Mouse (Mus musculus) lung, adult 2 months (tissue): ENCODE results near the gene Nacc1. TPM values are rescaled to one million over a fixed set of nuclear protein-coding genes. Genes with fewer than 3 reads are reported as not detected.

Experiments used
- DNase-seq: peaks from one replicate; pipeline ENCODE4 v3.0.0; 2022
- H3K4me1 ChIP-seq: fragments of 200-500 bp; 2 replicates; pipeline ENCODE4 v1.6.1; 2011; ENCODE audit warnings: low read length; ENCODE audit not compliant: control insufficient read depth, insufficient read depth
- H3K4me3 ChIP-seq: fragments of 200-500 bp; replicated peaks from 2 replicates; pipeline ENCODE3; 2011; ENCODE audit warnings: low read depth, mild to moderate bottlenecking, control low read depth, low read length; ENCODE audit errors: extremely low read depth
- CTCF ChIP-seq: fragments of 200-500 bp; IDR thresholded peaks from 2 replicates; pipeline ENCODE4 v1.5.1; 2011; ENCODE audit warnings: mild to moderate bottlenecking, low read length, control low read depth; ENCODE audit not compliant: insufficient read depth
- POLR2A ChIP-seq: fragments of 200-500 bp; IDR thresholded peaks from 2 replicates; pipeline ENCODE4 v1.6.1; 2011; ENCODE audit warnings: low read depth, mild to moderate bottlenecking, control low read depth, low read length, borderline replicate concordance; ENCODE audit errors: extremely low read depth
- WGBS: fragments of 180-500 bp; shearing (Covaris S2); methylation state at CpG from one replicate; pipeline ENCODE4 v1.1.7; 2018; 5-methylcytosine and 5-hydroxymethylcytosine counted together
- polyA plus RNA-seq: library from polyadenylated mRNA; depleted of rRNA; stranded (reverse); fragments of >200 nt; gene quantifications from 2 replicates; pipeline ENCODE4 v1.2.3, GENCODE M21; 2012

The Nacc1 gene
- polyA plus RNA-seq, 1 experiment = 81.8 TPM

GRCm38 (mm10) chr8:84716790-84717189 lies 29.1 kb upstream of the Nacc1 start:
- DNase-seq = no peak
- Histone ChIP-seq H3K4me1 (peaks cover 6% of the 10 kb centered on the region), H3K4me3 (no peak overlapping the region)
- no peak for TF ChIP-seq POLR2A
- TF ChIP-seq CTCF = no peak
- 84% methylated on average over 11 of the region's 11 CpGs for WGBS

DNA sequence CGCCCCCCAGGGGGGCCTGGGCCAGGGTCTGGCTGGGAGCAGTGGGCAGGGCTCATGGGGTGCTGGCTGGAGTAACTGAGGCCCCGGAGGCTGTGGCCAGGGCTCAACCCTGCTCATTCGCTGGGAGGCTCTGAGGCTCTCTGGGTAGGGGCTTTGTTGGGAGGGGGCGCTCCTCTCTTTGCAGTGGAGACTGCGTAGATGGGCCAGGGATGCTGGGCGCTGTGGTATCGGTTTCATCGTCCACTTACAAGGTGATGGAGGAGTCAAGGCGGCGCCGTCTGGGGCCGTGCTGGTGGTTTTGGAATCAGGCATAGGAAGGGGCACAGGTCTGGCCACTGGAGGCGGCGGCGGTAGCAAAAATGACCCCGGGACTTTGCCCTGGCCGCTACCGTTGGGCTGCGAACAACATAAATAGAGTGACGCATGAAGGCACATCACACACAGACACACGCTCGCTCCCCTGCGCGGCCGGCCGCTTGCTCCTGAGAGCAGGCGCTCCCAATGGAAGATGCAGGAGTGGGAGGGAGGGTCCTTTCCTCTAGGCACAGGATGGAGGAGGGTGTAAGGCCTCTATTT lies 28.3 kb upstream of the Nacc1 start:
- no peak overlapping the region for H3K4me3 ChIP-seq
- peaks cover 12% of the 10 kb centered on the region for H3K4me1 ChIP-seq
- 73% methylated on average over 27 of the region's 27 CpGs for WGBS
- TF ChIP-seq POLR2A = no peak
- TF ChIP-seq CTCF = no peak
- DNase-seq = no peak

GRCm38 (mm10) chr8:84714161-84714560 lies 26.5 kb upstream of the Nacc1 start:
- DNase-seq = no peak
- Histone ChIP-seq H3K4me1 (peaks cover 12% of the 10 kb centered on the region), H3K4me3 (no peak overlapping the region)
- 74% methylated on average over 4 of the region's 4 CpGs for WGBS
- TF ChIP-seq POLR2A = no peak
- no peak for TF ChIP-seq CTCF

DNA sequence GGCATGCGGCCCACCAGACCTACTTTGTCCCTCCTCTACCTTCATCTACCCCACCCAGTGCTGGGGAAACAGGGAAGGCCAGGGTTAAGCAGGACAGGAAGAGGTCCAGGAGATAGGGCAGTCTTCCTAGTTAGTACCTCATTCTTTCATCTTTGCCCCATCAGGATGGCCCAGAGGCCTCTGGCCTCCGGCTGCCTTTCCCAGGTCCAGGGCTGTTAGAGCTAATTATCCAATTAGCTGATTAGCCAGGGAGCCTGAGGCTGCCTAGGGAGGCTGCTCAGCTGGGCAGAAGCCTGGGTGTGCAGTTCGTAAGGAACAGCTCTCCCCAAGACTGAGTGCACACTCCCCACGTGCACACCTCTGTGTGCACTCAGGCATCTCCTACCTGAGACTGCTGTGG lies 25.7 kb upstream of the Nacc1 start:
- no peak overlapping the region for H3K4me3 ChIP-seq
- H3K4me1 ChIP-seq = peaks cover 17% of the 10 kb centered on the region
- no peak for DNase-seq
- 66% methylated on average over 4 of the region's 4 CpGs for WGBS
- no peak for TF ChIP-seq POLR2A
- TF ChIP-seq CTCF = no peak

DNA sequence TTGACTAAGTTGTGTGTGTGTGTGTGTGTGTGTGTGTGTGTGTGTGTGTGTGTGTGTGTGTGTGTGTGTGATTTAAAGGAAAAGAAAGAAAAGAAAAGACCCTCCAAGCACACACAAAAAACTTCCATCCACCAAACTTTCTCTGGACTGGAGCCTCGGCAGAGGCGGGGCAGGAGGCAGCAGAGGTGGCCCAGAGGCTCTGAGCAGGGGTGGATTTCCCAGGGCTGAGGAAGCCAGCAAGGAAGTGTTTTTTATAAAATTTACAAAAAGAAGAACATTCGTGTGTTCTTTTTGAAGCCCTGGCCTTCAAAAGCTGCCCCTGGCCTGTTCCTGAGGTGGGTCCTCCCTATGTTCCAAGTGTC lies 25.1 kb upstream of the Nacc1 start:
- TF ChIP-seq CTCF = no peak
- no peak for TF ChIP-seq POLR2A
- DNase-seq = no peak
- Histone ChIP-seq H3K4me3 (no peak overlapping the region), H3K4me1 (peaks cover 23% of the 10 kb centered on the region)
- 23% methylated on average over 3 of the region's 3 CpGs for WGBS

GRCm38 (mm10) chr8:84711933-84712758 lies 24.5 kb upstream of the Nacc1 start:
- peaks cover 25% of the 10 kb centered on the region for H3K4me1 ChIP-seq
- no peak overlapping the region for H3K4me3 ChIP-seq
- whole genome bisulfite sequencing = 33% methylated on average over 11 of the region's 11 CpGs
- TF ChIP-seq CTCF (no peak), POLR2A (no peak)
- no peak for DNase-seq

DNA sequence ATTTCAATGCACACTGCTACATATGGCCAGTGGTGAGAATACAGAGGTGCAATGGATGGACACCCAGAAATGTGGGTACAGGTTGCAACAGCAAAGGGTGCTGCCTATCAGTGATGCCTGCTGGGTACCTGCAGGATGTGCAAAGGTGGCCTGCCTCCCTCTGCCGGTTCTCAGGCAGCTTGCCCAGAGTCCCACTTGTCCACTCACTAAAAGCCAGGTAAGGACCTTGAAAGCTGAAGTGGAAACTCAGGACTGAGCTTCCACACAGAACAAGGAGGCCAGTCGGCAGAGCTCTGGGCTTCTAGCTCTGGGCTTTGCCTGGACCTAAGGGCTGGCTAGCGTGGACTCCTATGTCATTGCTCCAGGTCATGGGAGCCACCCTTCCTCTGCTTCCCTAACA lies 23.6 kb upstream of the Nacc1 start:
- 36% methylated on average over 3 of the region's 3 CpGs for WGBS
- H3K4me1 ChIP-seq = peaks cover 29% of the 10 kb centered on the region
- TF ChIP-seq POLR2A (no peak), CTCF (no peak)
- no peak overlapping the region for H3K4me3 ChIP-seq
- DNase-seq = no peak

GRCm38 (mm10) chr8:84709931-84710330 lies 22.3 kb upstream of the Nacc1 start:
- DNase-seq = no peak
- 73% methylated on average over 1 of the region's 1 CpGs for WGBS
- H3K4me3 ChIP-seq = no peak overlapping the region
- TF ChIP-seq CTCF (no peak), POLR2A (no peak)
- peaks cover 33% of the 10 kb centered on the region for H3K4me1 ChIP-seq

DNA sequence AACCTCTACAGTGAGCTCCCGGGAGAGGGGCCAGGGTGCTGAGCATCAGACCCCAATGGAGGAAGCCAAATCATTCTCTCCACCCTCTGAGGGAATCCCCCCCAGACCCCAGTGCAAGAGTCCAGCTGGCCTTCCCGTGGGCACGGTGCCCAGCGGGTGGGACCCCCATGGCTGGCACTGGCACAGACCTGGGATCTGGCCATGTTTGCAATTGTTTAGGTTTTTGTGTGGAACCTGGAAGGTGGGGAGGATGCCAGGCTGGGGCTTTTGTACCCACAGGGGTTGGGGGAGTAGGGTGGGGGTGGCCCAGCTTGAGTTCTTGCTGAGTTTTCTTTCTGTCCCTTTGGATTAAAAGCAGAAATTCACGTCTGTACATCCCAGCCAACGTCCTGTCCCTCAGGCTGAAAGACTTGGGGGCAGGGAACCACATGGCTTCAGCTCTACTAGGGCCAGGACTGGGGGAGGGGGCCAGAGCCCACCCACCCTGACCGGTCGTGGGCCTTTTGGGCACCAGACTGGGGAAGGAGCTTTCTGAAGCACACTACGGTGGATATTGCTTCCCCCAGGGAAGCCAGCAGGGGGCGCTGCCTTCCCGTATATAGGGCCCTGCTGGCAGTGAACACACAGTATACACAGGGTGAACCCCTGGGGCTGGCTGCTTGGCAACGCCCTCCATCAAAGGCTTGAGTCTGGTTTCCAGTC lies 21.3 kb upstream of the Nacc1 start:
- Histone ChIP-seq H3K4me1 (peaks cover 36% of the 10 kb centered on the region), H3K4me3 (no peak overlapping the region)
- peak; percentile 85 for TF ChIP-seq CTCF
- TF ChIP-seq POLR2A = no peak
- WGBS = 24% methylated on average over 12 of the region's 12 CpGs
- peak; percentile 80 for DNase-seq
